Mouse (Mus musculus) lung, embryonic 14.5 days (tissue): ENCODE measurements around the gene Cops4. TPM values are rescaled to one million over a fixed set of nuclear protein-coding genes. Genes with fewer than 3 reads are reported as not detected.

Experiments used
- ATAC-seq: fragments of 200-750 bp; cut with Nextera tagmentation; 2 replicates; pipeline ENCODE4 v1.8.0; 2017; ENCODE audit warnings: mild to moderate bottlenecking, moderate TSS enrichment, moderate library complexity; ENCODE audit not compliant: insufficient read depth
- DNase-seq: peaks from one replicate; pipeline ENCODE4 v3.0.0-alpha.2; 2015
- H3K27ac ChIP-seq: fragments of 300-500 bp; sonication (generic); 2 replicates; pipeline ENCODE4 v1.5.1; 2014; ENCODE audit warnings: low read depth, mild to moderate bottlenecking, moderate library complexity
- H3K27me3 ChIP-seq: fragments of 300-500 bp; sonication (generic); 2 replicates; pipeline ENCODE4 v1.6.1; 2014; ENCODE audit warnings: low read length, control low read depth; ENCODE audit not compliant: insufficient read depth
- H3K36me3 ChIP-seq: fragments of 300-500 bp; sonication (generic); 2 replicates; pipeline ENCODE4 v1.6.1; 2014; ENCODE audit warnings: control low read depth; ENCODE audit not compliant: insufficient read depth
- H3K4me1 ChIP-seq: fragments of 300-500 bp; sonication (generic); 2 replicates; pipeline ENCODE4 v1.6.1; 2014; ENCODE audit warnings: antibody characterized with exemption, control low read depth; ENCODE audit not compliant: insufficient read depth
- H3K4me2 ChIP-seq: fragments of 300-500 bp; sonication (generic); 2 replicates; pipeline ENCODE4 v1.6.1; 2014; ENCODE audit warnings: mild to moderate bottlenecking
- H3K4me3 ChIP-seq: fragments of 300-500 bp; sonication (generic); 2 replicates; pipeline ENCODE4 v1.5.1; 2014; ENCODE audit warnings: low read depth, low read length
- H3K9ac ChIP-seq: fragments of 300-500 bp; sonication (generic); 2 replicates; pipeline ENCODE4 v1.6.1; 2014
- H3K9me3 ChIP-seq: fragments of 300-500 bp; sonication (generic); 2 replicates; pipeline ENCODE4 v1.6.1; 2016; ENCODE audit warnings: low read depth, low read length, control low read depth
- CTCF ChIP-seq: IDR thresholded peaks from 2 replicates; pipeline ENCODE4 v1.5.1; 2016; ENCODE audit warnings: antibody characterized with exemption, low read depth
- WGBS: fragments of 180-500 bp; shearing (Covaris S2); extraction: QIAGEN DNeasy Blood & Tissue Kit; methylation state at CpG from one replicate; pipeline ENCODE4 v1.1.7; 2014; 5-methylcytosine and 5-hydroxymethylcytosine counted together
- polyA plus RNA-seq: library from polyadenylated mRNA; unstranded; fragments of >200 nt; fragmentation: Nextera tagmentation; extraction: Ambion mirVana; gene quantifications from 2 replicates; pipeline ENCODE4 v1.2.1, GENCODE M21; 2014

The Cops4 gene
- polyA plus RNA-seq, 1 experiment from 2014 or later, result 202 TPM

GRCm38 (mm10) chr5:100535826-100536225 is 17.7 kb downstream of the Cops4 start:
- H3K9me3 ChIP-seq, result no peaks in the 10 kb centered on the region
- TF ChIP-seq CTCF, result no peak
- no peak for DNase-seq
- WGBS, result 70% methylated on average over 7 of the region's 7 CpGs
- H3K27me3 ChIP-seq, result no peaks in the 10 kb centered on the region
- ATAC-seq, result no peak
- H3K36me3 ChIP-seq, result peaks cover 71% of the 10 kb centered on the region
- no peak overlapping the region for H3K9ac ChIP-seq
- H3K4me3 ChIP-seq, result no peak overlapping the region
- H3K4me2 ChIP-seq, result no peak overlapping the region
- no peak overlapping the region for H3K27ac ChIP-seq
- no peaks in the 10 kb centered on the region for H3K4me1 ChIP-seq

- no peaks in the 10 kb centered on the region for H3K4me1 ChIP-seq
- WGBS, result 80% methylated on average over 3 of the region's 3 CpGs
- H3K27me3 ChIP-seq, result no peaks in the 10 kb centered on the region
- no peak overlapping the region for H3K4me3 ChIP-seq
- H3K9me3 ChIP-seq, result no peaks in the 10 kb centered on the region
- H3K27ac ChIP-seq, result no peak overlapping the region
- no peak overlapping the region for H3K9ac ChIP-seq
- H3K4me2 ChIP-seq, result no peak overlapping the region
- peak; percentile 73 for TF ChIP-seq CTCF
- DNase-seq, result peak; percentile 71
- no peak for ATAC-seq
- H3K36me3 ChIP-seq, result peaks cover 71% of the 10 kb centered on the region
Observed at GRCm38 (mm10) chr5:100536638-100537037, 18.5 kb downstream of the Cops4 start.

GRCm38 (mm10) chr5:100546294-100547080 is 28.4 kb downstream of the Cops4 start:
- H3K4me3 ChIP-seq, result no peak overlapping the region
- peak; percentile 45 for TF ChIP-seq CTCF
- DNase-seq (peak; percentile 66), ATAC-seq (no peak)
- no peak overlapping the region for H3K9ac ChIP-seq
- H3K36me3 ChIP-seq, result peaks cover 72% of the 10 kb centered on the region
- 82% methylated on average over 6 of the region's 6 CpGs for WGBS
- no peak overlapping the region for H3K4me2 ChIP-seq
- no peaks in the 10 kb centered on the region for H3K9me3 ChIP-seq
- H3K27ac ChIP-seq, result no peak overlapping the region
- H3K4me1 ChIP-seq, result no peaks in the 10 kb centered on the region
- no peaks in the 10 kb centered on the region for H3K27me3 ChIP-seq

GRCm38 (mm10) chr5:100548236-100548635 is 30.1 kb downstream of the Cops4 start:
- no peak overlapping the region for H3K9ac ChIP-seq
- ATAC-seq, result 0 out of 2 replicates have a peak, but pooled peaks have one; percentile 21

GRCm38 (mm10) chr5:100549311-100549710 is 31.2 kb downstream of the Cops4 start:
- DNase-seq (no peak), ATAC-seq (no peak)
- TF ChIP-seq CTCF, result no peak
- peaks cover 47% of the 10 kb centered on the region for H3K36me3 ChIP-seq
- H3K27ac ChIP-seq, result no peak overlapping the region
- no peak overlapping the region for H3K4me3 ChIP-seq
- no peaks in the 10 kb centered on the region for H3K9me3 ChIP-seq
- WGBS, result 94% methylated on average over 4 of the region's 4 CpGs
- H3K4me2 ChIP-seq, result no peak overlapping the region
- no peaks in the 10 kb centered on the region for H3K4me1 ChIP-seq
- no peak overlapping the region for H3K9ac ChIP-seq
- H3K27me3 ChIP-seq, result no peaks in the 10 kb centered on the region

More at GRCm38 (mm10) chr5:100548236-100548635, 30.1 kb downstream of the Cops4 start:
- Histone ChIP-seq H3K9me3 (no peaks in the 10 kb centered on the region), H3K4me2 (no peak overlapping the region), H3K4me1 (no peaks in the 10 kb centered on the region), H3K36me3 (peaks cover 58% of the 10 kb centered on the region), H3K27ac (no peak overlapping the region), H3K4me3 (no peak overlapping the region), H3K27me3 (no peaks in the 10 kb centered on the region)
- DNase-seq, result no peak
- 80% methylated on average over 2 of the region's 2 CpGs for WGBS
- TF ChIP-seq CTCF, result no peak

GRCm38 (mm10) chr5:100550151-100550550 is 32.0 kb downstream of the Cops4 start:
- no peak for DNase-seq
- Histone ChIP-seq H3K4me1 (no peaks in the 10 kb centered on the region), H3K27ac (no peak overlapping the region), H3K4me3 (no peak overlapping the region), H3K9me3 (no peaks in the 10 kb centered on the region), H3K36me3 (peaks cover 38% of the 10 kb centered on the region), H3K9ac (no peak overlapping the region), H3K27me3 (no peaks in the 10 kb centered on the region), H3K4me2 (no peak overlapping the region)
- WGBS, result 100% methylated on average over 1 of the region's 1 CpGs
- TF ChIP-seq CTCF, result no peak
- ATAC-seq, result no peak

- no peak overlapping the region for H3K27ac ChIP-seq
- no peaks in the 10 kb centered on the region for H3K4me1 ChIP-seq
- no peak overlapping the region for H3K9ac ChIP-seq
- no peak overlapping the region for H3K4me3 ChIP-seq
- peaks cover 23% of the 10 kb centered on the region for H3K36me3 ChIP-seq
- no peak overlapping the region for H3K4me2 ChIP-seq
- no peaks in the 10 kb centered on the region for H3K9me3 ChIP-seq
- H3K27me3 ChIP-seq, result no peaks in the 10 kb centered on the region
- WGBS, result 55% methylated on average over 2 of the region's 2 CpGs
- TF ChIP-seq CTCF, result no peak
- ATAC-seq, result no peak
- DNase-seq, result no peak
Observed at GRCm38 (mm10) chr5:100551952-100552351, 33.8 kb downstream of the Cops4 start.
